Mouse (Mus musculus) liver, embryonic 15.5 days (tissue): ENCODE data around the gene Mapkapk2. TPM values are rescaled to one million over a fixed set of nuclear protein-coding genes. Genes with fewer than 3 reads are reported as not detected.
A peak's percentile ranks its signal among the peaks of the same experiment; 100 is the strongest.

Experiments
- ATAC-seq: fragments of 200-750 bp; cut with Nextera tagmentation; 2 replicates; pipeline ENCODE4 v1.8.0; 2017; ENCODE audit warnings: moderate number of reproducible peaks, mild to moderate bottlenecking, moderate library complexity; ENCODE audit not compliant: insufficient read depth
- H3K27ac ChIP-seq: fragments of 300-500 bp; sonication (generic); replicated peaks from 2 replicates; pipeline ENCODE4 v1.5.1; 2015; ENCODE audit warnings: mild to moderate bottlenecking, inconsistent platforms
- H3K27me3 ChIP-seq: fragments of 300-500 bp; sonication (generic); 2 replicates; pipeline ENCODE4 v1.6.1; 2015; ENCODE audit warnings: mild to moderate bottlenecking, inconsistent platforms
- H3K36me3 ChIP-seq: fragments of 300-500 bp; sonication (generic); replicated peaks from 2 replicates; pipeline ENCODE4 v1.6.1; 2015; ENCODE audit warnings: moderate library complexity, mild to moderate bottlenecking, inconsistent platforms
- H3K4me1 ChIP-seq: fragments of 300-500 bp; sonication (generic); replicated peaks from 2 replicates; pipeline ENCODE4 v1.6.1; 2015; ENCODE audit warnings: inconsistent platforms
- H3K4me2 ChIP-seq: fragments of 300-500 bp; sonication (generic); 2 replicates; pipeline ENCODE4 v1.6.1; 2015; ENCODE audit warnings: moderate library complexity, mild to moderate bottlenecking, inconsistent platforms
- H3K4me3 ChIP-seq: fragments of 300-500 bp; sonication (generic); replicated peaks from 2 replicates; pipeline ENCODE4 v1.5.1; 2015; ENCODE audit warnings: mild to moderate bottlenecking, inconsistent platforms
- H3K9ac ChIP-seq: fragments of 300-500 bp; sonication (generic); 2 replicates; pipeline ENCODE4 v1.6.1; 2015; ENCODE audit warnings: moderate library complexity, mild to moderate bottlenecking, inconsistent platforms
- H3K9me3 ChIP-seq: fragments of 300-500 bp; sonication (generic); replicated peaks from 2 replicates; pipeline ENCODE4 v1.6.1; 2016; ENCODE audit warnings: inconsistent platforms
- WGBS: fragments of 180-500 bp; shearing (Covaris S2); methylation state at CpG from one replicate; pipeline ENCODE4 v1.1.7; 2015; ENCODE audit warnings: mixed read lengths; ENCODE audit not compliant: insufficient replicate concordance; 5-methylcytosine and 5-hydroxymethylcytosine counted together
- polyA plus RNA-seq: library from polyadenylated mRNA; unstranded; fragments of >200 nt; fragmentation: Nextera tagmentation; extraction: Ambion mirVana; gene quantifications from 2 replicates; pipeline ENCODE4 v1.2.1, GENCODE M21; 2015

The Mapkapk2 gene
- polyA plus RNA-seq, 1 experiment from 2014 or later: 13.0 TPM

- no peaks in the 10 kb centered on the region for H3K36me3 ChIP-seq
- no peaks in the 10 kb centered on the region for H3K9me3 ChIP-seq
- H3K9ac ChIP-seq: no peak overlapping the region
- peaks cover 16% of the 10 kb centered on the region for H3K27me3 ChIP-seq
- 69% methylated on average over 3 of the region's 3 CpGs for WGBS
- ATAC-seq: no peak
- no peak overlapping the region for H3K4me3 ChIP-seq
- peaks cover 88% of the 10 kb centered on the region for H3K4me1 ChIP-seq
- no peak overlapping the region for H3K27ac ChIP-seq
- H3K4me2 ChIP-seq: no peak overlapping the region
Measured at GRCm38 (mm10) chr1:131091481-131091880, 6.1 kb downstream of the Mapkapk2 start.

- Histone ChIP-seq H3K4me3 (no peak overlapping the region), H3K27ac (no peak overlapping the region), H3K36me3 (no peaks in the 10 kb centered on the region), H3K4me1 (peaks cover 88% of the 10 kb centered on the region), H3K4me2 (no peak overlapping the region), H3K9me3 (no peaks in the 10 kb centered on the region), H3K9ac (no peak overlapping the region), H3K27me3 (peaks cover 10% of the 10 kb centered on the region; the same call in 1 of the 2 replicates)
- no peak for ATAC-seq
- WGBS: 55% methylated on average over 4 of the region's 4 CpGs
Measured at GRCm38 (mm10) chr1:131090877-131091276, 6.7 kb downstream of the Mapkapk2 start.

DNA sequence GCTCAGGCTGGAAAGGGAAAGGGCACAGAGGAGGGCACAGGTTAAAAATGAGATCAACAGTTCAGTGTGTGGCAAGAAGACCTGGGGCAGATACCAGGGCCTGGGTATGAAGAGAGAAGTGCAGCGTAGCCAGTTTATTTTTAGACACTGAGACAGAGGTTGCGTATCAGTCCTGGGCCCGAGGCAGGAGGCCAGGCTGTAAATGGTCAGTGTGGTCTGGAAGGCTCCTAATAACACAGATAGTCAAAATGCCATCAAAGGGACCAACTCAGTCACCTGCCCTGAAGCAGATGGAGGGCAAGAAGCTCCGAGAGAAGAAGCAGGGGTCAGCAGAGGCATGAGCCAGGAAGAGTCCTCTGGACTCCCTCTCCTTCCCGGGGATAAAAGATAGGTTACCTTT, 7.4 kb downstream of the Mapkapk2 start:
- H3K9ac ChIP-seq: no peak overlapping the region

DNA sequence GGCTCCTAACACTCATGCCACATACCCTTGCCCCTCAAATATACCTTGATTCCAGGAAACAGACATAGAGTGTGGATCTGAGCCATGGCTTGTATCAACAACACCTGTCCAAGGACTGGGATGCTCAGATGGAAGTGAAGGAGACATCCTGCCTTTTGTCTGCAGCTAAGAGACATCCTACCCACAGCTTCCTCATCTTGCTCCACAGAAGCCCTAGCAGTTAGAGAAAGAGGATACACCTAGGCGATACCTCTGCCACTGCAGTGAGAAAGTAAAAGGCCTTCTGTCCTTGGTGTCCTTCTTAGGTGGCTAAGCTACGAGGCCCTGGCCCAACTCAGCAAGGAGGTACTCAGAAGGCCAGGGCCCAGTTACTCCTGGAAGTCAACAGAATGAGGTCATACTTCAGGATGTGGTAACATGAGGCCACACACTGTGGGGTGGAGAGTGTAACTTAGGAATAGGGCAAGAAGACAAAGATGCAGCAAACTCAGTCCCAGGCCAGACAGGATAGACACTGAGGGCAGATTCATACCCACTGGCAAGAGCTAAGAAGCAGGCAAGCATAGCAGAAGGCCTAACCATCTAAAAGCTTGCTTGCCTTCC, 8.0 kb downstream of the Mapkapk2 start:
- Histone ChIP-seq H3K4me3 (no peak overlapping the region), H3K36me3 (no peaks in the 10 kb centered on the region), H3K9ac (no peak overlapping the region), H3K4me2 (peak overlapping the region; percentile 38), H3K27me3 (no peaks in the 10 kb centered on the region), H3K9me3 (no peaks in the 10 kb centered on the region), H3K4me1 (peaks cover 88% of the 10 kb centered on the region), H3K27ac (peak overlapping the region; percentile 64)
- WGBS: 33% methylated on average over 2 of the region's 2 CpGs
- ATAC-seq: no peak

More for the DNA sequence above, 7.4 kb downstream of the Mapkapk2 start:
- peaks cover 4% of the 10 kb centered on the region; the same call in 1 of the 2 replicates for H3K27me3 ChIP-seq
- peak overlapping the region; percentile 38 for H3K4me2 ChIP-seq
- no peaks in the 10 kb centered on the region for H3K36me3 ChIP-seq
- H3K27ac ChIP-seq: peak overlapping the region; percentile 64
- H3K4me3 ChIP-seq: no peak overlapping the region
- peaks cover 88% of the 10 kb centered on the region for H3K4me1 ChIP-seq
- H3K9me3 ChIP-seq: no peaks in the 10 kb centered on the region
- no peak for ATAC-seq
- 37% methylated on average over 5 of the region's 5 CpGs for whole genome bisulfite sequencing

GRCm38 (mm10) chr1:131088547-131088946, 9.1 kb downstream of the Mapkapk2 start:
- H3K36me3 ChIP-seq: no peaks in the 10 kb centered on the region
- WGBS: 61% methylated on average over 11 of the region's 11 CpGs
- no peak overlapping the region for H3K4me3 ChIP-seq
- H3K9ac ChIP-seq: no peak overlapping the region
- H3K27me3 ChIP-seq: no peaks in the 10 kb centered on the region
- peaks cover 88% of the 10 kb centered on the region for H3K4me1 ChIP-seq
- no peak overlapping the region for H3K27ac ChIP-seq
- H3K9me3 ChIP-seq: no peaks in the 10 kb centered on the region
- no peak for ATAC-seq
- H3K4me2 ChIP-seq: no peak overlapping the region

GRCm38 (mm10) chr1:131086907-131087306, 10.7 kb downstream of the Mapkapk2 start:
- H3K4me2 ChIP-seq: peak overlapping the region; percentile 0; the same call in 1 of the 2 replicates
- no peak overlapping the region for H3K9ac ChIP-seq
- ATAC-seq: peak; percentile 20; the same call in 1 of the 2 replicates

DNA sequence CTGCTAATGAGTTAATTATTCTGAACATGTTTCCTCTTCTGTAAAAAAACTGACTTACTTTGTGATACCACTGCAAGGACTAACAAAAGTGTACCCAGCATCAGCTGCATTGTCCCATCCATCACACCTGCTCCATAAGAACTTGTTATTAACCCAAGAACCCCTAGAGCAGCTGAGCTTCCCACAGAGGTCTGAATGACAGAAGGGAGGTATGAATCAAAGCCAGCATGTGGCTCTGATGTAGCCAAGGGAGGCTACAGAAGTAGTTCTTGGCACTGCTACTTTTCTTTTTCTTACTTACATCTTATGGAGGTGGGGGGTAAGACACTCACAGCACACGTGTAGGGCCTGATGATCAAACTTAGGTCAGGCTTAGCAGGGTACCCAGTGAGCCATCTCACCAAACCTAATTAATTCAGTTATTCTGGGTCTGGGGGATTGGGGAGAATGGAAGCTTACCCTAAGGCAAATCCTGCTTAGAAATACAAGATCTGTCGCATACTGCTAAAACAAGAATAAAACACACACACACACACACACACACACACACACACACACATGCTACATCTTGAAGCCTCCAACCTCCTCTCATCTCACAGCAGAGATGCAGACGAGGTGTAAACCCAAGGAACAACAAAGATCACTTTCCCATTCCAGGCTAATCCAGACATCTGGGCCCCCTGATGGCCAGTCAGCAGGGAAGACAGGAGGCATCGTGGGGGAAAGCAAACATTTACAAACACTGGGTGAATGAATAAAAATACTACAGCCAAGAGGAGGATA, 11.5 kb downstream of the Mapkapk2 start:
- ATAC-seq: no peak
- no peak overlapping the region for H3K4me3 ChIP-seq
- peak overlapping the region; percentile 48 for H3K27ac ChIP-seq
- no peaks in the 10 kb centered on the region for H3K36me3 ChIP-seq
- WGBS: 47% methylated on average over 4 of the region's 4 CpGs
- no peaks in the 10 kb centered on the region for H3K27me3 ChIP-seq
- H3K9me3 ChIP-seq: no peaks in the 10 kb centered on the region
- 0 out of 2 replicates have a peak overlapping the region, but pooled peaks have one; percentile 0 for H3K4me2 ChIP-seq
- peaks cover 90% of the 10 kb centered on the region for H3K4me1 ChIP-seq
- H3K9ac ChIP-seq: no peak overlapping the region

More at GRCm38 (mm10) chr1:131086907-131087306, 10.7 kb downstream of the Mapkapk2 start:
- Histone ChIP-seq H3K36me3 (no peaks in the 10 kb centered on the region), H3K4me3 (no peak overlapping the region), H3K27me3 (no peaks in the 10 kb centered on the region), H3K4me1 (peaks cover 88% of the 10 kb centered on the region), H3K27ac (peak overlapping the region; percentile 49), H3K9me3 (no peaks in the 10 kb centered on the region)
- 44% methylated on average over 7 of the region's 7 CpGs for WGBS

DNA sequence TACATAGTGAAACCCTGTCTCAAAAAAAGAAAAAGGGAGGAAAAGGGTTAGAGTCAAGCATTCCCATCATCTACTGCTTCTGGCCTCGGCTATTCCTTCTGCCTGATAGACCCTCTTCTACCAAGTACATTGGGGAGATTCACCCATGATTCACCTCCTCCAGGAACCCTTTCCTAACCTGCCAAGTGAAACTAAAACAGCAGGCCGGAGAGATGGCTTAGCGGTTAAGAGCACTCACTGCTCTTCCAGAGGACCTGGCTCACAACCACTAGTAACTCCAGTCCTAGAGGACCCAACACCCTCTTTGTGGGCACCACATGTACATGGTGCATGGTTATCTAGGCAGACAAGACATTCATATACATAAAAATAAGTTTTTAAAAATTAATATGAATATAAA, 12.4 kb downstream of the Mapkapk2 start:
- ATAC-seq: no peak
- H3K27me3 ChIP-seq: no peaks in the 10 kb centered on the region
- H3K4me3 ChIP-seq: no peak overlapping the region
- H3K9me3 ChIP-seq: no peaks in the 10 kb centered on the region
- H3K27ac ChIP-seq: peak overlapping the region; percentile 24; the same call in 1 of the 2 replicates
- no peak overlapping the region for H3K9ac ChIP-seq
- 56% methylated on average over 3 of the region's 3 CpGs for WGBS
- no peaks in the 10 kb centered on the region for H3K36me3 ChIP-seq
- H3K4me1 ChIP-seq: peaks cover 90% of the 10 kb centered on the region
- no peak overlapping the region for H3K4me2 ChIP-seq

GRCm38 (mm10) chr1:131084289-131084688, 13.3 kb downstream of the Mapkapk2 start:
- H3K9ac ChIP-seq: no peak overlapping the region
- H3K36me3 ChIP-seq: no peaks in the 10 kb centered on the region
- no peak overlapping the region for H3K4me3 ChIP-seq
- peak overlapping the region; percentile 80 for H3K27ac ChIP-seq
- peaks cover 90% of the 10 kb centered on the region for H3K4me1 ChIP-seq
- peak overlapping the region; percentile 38 for H3K4me2 ChIP-seq
- H3K9me3 ChIP-seq: no peaks in the 10 kb centered on the region
- WGBS: 12% methylated on average over 8 of the region's 8 CpGs
- peak; percentile 56 for ATAC-seq
- no peaks in the 10 kb centered on the region for H3K27me3 ChIP-seq

DNA sequence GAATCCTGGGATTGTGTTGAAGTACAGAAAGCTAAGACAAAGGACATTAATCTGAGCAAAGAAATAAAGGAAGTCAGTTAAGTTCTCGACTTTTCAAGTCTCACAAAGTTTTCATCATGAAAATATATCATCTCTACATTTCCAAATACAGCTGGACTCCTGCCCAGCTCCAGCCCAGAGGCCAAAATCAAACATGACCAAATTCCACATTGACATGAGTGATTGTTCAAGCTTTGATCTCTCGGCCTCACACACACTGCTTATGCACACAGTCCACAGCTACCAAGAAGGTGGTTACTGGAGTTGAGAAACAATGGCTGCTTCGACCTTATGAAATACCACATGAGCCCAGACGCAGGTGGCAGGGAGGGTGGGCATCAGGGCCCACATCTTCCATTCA, 14.0 kb downstream of the Mapkapk2 start:
- 39% methylated on average over 4 of the region's 4 CpGs for WGBS
- ATAC-seq: peak; percentile 65
- H3K4me3 ChIP-seq: no peak overlapping the region

DNA sequence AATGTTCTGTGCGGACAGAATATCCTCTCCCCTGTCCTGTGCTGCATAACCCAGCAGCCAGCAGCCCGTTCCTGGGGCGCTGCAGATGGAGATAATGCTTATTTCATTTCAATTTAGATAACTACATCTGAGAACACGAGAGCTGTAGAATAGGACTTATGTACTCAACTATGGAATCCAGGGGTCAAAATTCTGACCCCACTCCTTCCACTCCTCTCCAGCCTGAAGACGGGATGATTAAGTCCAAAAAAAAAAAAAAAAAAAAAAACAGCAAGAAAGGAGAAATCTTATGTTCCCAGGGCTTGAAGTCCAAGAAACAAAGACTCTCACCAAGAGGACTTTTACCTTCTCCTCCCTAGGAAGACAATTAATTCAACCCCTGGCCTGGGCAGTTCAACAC, 14.5 kb downstream of the Mapkapk2 start:
- peaks cover 90% of the 10 kb centered on the region for H3K4me1 ChIP-seq
- peak overlapping the region; percentile 36; the same call in 1 of the 2 replicates for H3K4me2 ChIP-seq
- no peaks in the 10 kb centered on the region for H3K9me3 ChIP-seq
- no peak for ATAC-seq
- no peak overlapping the region for H3K4me3 ChIP-seq
- no peaks in the 10 kb centered on the region for H3K27me3 ChIP-seq
- WGBS: 33% methylated on average over 5 of the region's 5 CpGs
- H3K9ac ChIP-seq: no peak overlapping the region
- no peaks in the 10 kb centered on the region for H3K36me3 ChIP-seq
- peak overlapping the region; percentile 80 for H3K27ac ChIP-seq

More for the DNA sequence above, 14.0 kb downstream of the Mapkapk2 start:
- H3K27me3 ChIP-seq: no peaks in the 10 kb centered on the region
- no peak overlapping the region for H3K9ac ChIP-seq
- H3K9me3 ChIP-seq: no peaks in the 10 kb centered on the region
- H3K4me2 ChIP-seq: peak overlapping the region; percentile 36
- peak overlapping the region; percentile 80 for H3K27ac ChIP-seq
- peaks cover 91% of the 10 kb centered on the region for H3K4me1 ChIP-seq
- H3K36me3 ChIP-seq: no peaks in the 10 kb centered on the region
